Mouse (Mus musculus): ENCODE measurements around the gene Olfr536.

DNA sequence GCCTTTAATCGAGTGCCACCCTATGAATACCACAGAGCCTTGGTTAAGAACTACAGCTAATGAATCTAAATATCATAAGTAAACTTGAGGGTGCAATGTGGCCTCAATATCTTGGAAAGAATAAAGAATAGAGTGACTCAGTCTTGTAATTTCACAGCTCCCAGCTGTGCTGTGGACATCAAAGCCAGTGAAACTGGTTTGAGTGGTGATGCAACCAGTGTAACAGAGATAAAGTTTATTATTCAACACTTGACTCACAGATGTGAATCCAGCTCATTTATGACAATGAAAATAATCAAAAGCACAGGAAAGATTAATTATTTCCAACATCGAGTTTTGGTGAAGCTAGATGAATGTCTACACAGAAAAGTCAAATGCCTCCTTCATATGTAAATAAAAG lies 32.5 kb upstream of the Olfr536 start:
- TF ChIP-seq ZC3H11A (IDR thresholded peaks at IDR 0.05; ENCODE audit: borderline replicate concordance, low read depth, low read length) (no peak), CHD2 (IDR thresholded peaks at IDR 0.05; ENCODE audit: low read depth, low read length) (no peak), HCFC1 (IDR thresholded peaks at IDR 0.05; ENCODE audit: borderline replicate concordance, insufficient read depth, low read length) (no peak)

Measured in ES-E14 (cell line).